Mouse (Mus musculus) subcutaneous adipose tissue, adult 2 months (tissue): Measurements from ENCODE around the gene Sema4a. TPM values are rescaled to one million over a fixed set of nuclear protein-coding genes. Genes with fewer than 3 reads are reported as not detected.

ENCODE experiments used
- polyA plus RNA-seq: library from polyadenylated mRNA; depleted of rRNA; stranded (reverse); fragments of >200 nt; gene quantifications from 2 replicates; pipeline ENCODE4 v1.2.3, GENCODE M21; 2012; ENCODE audit warnings: low replicate concordance; rRNA removed

Gene Sema4a
- polyA plus RNA-seq: 51.9 and 53.4 TPM in 2 replicates

DNA sequence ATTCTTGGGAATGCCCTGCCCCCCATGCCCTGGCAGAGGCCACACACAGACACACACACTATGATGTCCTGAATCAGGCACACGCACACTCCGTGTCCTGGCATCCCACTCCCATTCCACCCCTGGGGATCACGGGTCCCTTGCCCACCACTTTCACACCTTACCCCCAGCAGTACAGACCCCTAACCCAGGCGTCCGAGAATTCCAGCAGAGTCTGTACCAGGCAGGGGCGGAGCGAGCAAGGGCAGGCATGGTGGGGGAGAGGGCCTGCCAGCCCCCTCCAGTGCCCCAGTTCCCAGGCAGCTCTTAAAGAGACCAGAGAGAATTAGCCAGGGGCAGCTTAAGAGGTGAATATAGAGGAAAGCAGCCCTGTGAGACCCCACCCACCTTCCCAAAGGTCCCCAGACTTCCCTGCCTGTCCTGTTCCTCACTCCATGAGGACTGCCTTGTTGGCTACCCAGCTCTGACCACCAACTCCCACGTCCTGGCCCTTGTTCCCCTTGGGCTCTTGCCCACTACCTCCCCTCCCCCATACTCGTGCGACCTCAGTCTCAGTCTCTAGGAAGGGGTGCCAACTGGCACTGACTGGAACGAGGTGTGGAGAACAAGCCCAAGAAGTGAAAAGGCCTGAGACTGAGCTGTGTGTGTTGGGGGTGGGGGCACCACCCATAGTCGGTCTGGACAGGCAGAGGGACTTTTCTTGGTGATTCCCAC is at the start of gene Sema4a:
Gene Sema4a (minus strand): TSS at position 200 of the 714 bp plus-strand sequence.

DNA sequence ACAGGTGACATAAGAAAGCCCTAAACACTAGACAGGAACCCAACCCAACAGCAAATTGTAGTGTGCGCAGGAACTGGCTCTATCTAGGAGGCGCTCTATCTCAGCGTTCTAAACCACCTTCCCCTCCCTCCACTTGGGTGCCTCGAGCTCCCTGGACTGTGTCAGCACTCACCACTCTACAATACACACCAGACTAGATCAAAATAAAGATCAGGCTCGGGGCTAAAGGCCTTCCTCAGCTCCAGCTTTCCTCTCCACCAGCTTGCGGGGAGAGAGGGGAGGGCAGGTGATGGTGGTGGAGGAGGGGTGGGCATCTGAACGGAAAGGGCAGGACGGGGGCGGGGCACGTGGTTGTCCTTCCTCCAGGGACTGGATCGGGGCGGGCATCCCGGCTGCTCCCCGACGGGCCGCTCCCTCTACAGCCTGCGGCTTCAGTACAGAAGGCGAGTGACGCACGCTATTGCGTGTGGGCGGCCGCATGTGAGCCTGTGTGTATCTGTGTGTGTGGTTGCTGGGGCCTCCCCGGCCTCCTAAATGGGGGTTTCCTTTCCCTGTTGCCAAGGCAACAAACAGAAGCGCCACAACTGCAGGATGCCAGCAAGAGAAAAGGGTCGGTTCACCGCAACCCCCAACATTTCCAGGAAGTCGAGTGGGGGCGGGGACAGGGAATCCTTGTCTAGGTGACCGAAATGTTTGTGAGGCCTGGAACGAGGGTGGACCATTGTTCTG is 48.9 kb upstream of the Sema4a start, which contains the start of gene Lmna:
Gene Lmna (minus strand): TSS at position 265 of the 729 bp plus-strand sequence.

GRCm38 (mm10) chr3:88424605-88425329 is 36.2 kb downstream of the Sema4a start, which contains the start of gene Slc25a44:
Gene Slc25a44, minus strand, starts transcription at chr3:88425139.

DNA sequence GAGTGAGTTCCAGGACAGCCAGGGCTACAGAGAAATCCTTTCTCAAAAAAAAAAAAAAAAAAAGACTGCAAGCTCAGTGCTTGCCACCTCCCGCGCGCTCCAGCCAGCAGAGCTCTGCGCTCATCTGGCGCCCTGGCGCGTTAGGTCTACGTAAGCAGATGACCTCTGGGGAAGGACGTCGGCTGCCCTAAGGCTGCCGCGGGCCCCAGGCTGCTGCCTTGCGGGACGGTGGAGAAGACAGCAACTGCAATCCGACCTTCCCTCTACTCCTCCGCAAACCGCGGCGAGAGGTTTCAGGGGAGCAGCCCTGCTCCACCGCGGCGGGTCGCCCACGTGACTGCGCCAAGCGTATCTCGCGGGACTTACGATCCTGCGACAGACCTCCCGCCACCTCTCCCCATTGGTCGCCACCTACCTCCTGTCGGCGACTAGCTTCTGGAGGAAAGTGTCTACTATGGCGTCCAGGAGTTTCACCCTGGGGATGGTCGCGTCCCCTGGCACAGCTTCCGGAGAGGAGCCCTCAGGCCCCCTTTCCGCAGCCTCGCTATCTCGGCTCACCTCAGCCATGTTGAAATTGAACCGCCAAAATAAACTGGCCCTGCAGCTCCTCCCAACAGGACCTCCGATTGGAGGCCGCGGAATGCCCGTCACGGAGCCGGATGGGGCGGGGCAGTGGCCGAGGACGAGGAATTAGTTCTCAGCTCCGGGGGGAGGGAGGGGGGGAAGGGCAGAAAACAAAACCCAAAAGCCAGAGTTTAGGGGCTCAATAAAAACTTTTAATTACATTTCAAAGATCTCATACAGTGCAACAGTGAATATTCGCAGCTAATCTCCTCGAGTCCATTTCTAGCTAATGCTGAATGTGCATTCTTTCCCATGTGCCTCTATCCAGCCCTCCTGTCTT is 51.0 kb downstream of the Sema4a start, which contains the start of gene Pmf1:
Gene Pmf1 (minus strand): TSS at position 591 of the 904 bp plus-strand sequence.

Other genes starting within 250 kb of the Sema4a start
- 1.3 and 2.6 TPM in 2 replicates for gene Rhbg, start 206.5 kb downstream of the Sema4a start, polyA plus RNA-seq
- 0.33 and 0.42 TPM in 2 replicates for gene Gm38392, start 174.0 kb downstream of the Sema4a start, polyA plus RNA-seq
- 5.6 and 5.7 TPM in 2 replicates for gene Tsacc, start 164.2 kb downstream of the Sema4a start, polyA plus RNA-seq
- 112 and 200 TPM in 2 replicates for gene Cct3, start 164.1 kb downstream of the Sema4a start, polyA plus RNA-seq
- gene Glmp, start 136.2 kb downstream of the Sema4a start, polyA plus RNA-seq: 237 and 305 TPM in 2 replicates
- gene Tmem79, start 125.0 kb downstream of the Sema4a start, polyA plus RNA-seq: 39.1 and 40.3 TPM in 2 replicates
- 60.2 and 94.7 TPM in 2 replicates for gene Smg5, start 124.9 kb downstream of the Sema4a start, polyA plus RNA-seq
- 10.3 and 13.1 TPM in 2 replicates for gene Paqr6, start 96.6 kb downstream of the Sema4a start, polyA plus RNA-seq
- 0.14 and 0.19 TPM in 2 replicates for gene Bglap3, start 88.4 kb downstream of the Sema4a start, polyA plus RNA-seq
- gene Bglap2, start 82.5 kb downstream of the Sema4a start, polyA plus RNA-seq: not detected in 2 replicates
- gene Bglap, start 76.7 kb downstream of the Sema4a start, polyA plus RNA-seq: not detected in 2 replicates
- gene Pmf1, start 50.9 kb downstream of the Sema4a start, polyA plus RNA-seq: 35.7 and 50.0 TPM in 2 replicates
- gene Slc25a44, start 36.0 kb downstream of the Sema4a start, polyA plus RNA-seq: 57.9 and 74.4 TPM in 2 replicates
- 140 and 285 TPM in 2 replicates for gene Lmna, start 48.8 kb upstream of the Sema4a start, polyA plus RNA-seq
- gene Mex3a, start 71.2 kb upstream of the Sema4a start, polyA plus RNA-seq: 0.56 and 12.0 TPM in 2 replicates
- 0.40 and 40.0 TPM in 2 replicates for gene Rab25, start 87.1 kb upstream of the Sema4a start, polyA plus RNA-seq
- 148 and 176 TPM in 2 replicates for gene Lamtor2, start 91.9 kb upstream of the Sema4a start, polyA plus RNA-seq
- gene Ubqln4, start 92.6 kb upstream of the Sema4a start, polyA plus RNA-seq: 63.5 and 103 TPM in 2 replicates
- gene Ssr2, start 114.7 kb upstream of the Sema4a start, polyA plus RNA-seq: 270 and 325 TPM in 2 replicates
- gene Arhgef2, start 144.8 kb upstream of the Sema4a start, polyA plus RNA-seq: 76.8 and 130 TPM in 2 replicates
- gene Rxfp4, start 192.0 kb upstream of the Sema4a start, polyA plus RNA-seq: not detected in 2 replicates
- gene Khdc4, start 224.6 kb upstream of the Sema4a start, polyA plus RNA-seq: 54.5 and 72.5 TPM in 2 replicates